Mouse (Mus musculus) gastrocnemius, postnatal 36 days (tissue): ENCODE measurements around the gene Usp2. TPM values are rescaled to one million over a fixed set of nuclear protein-coding genes. Genes with fewer than 3 reads are reported as not detected.
A peak's percentile ranks its signal among the peaks of the same experiment; 100 is the strongest.
"Not testable (repeated sequence)": the region's sequence is repeated elsewhere in the genome, so short reads cannot be mapped to it uniquely, and the experiment has no call there.

Source experiments
- DNase-seq, 2 experiments: peaks; one replicate each; pipeline ENCODE4 v3.0.0; 2022
- intact Hi-C: fragments of 180-260 bp; cut with DNase I; formaldehyde crosslinking; loops from one replicate; pipeline ENCODE4 v1.15.1; 2025
- total RNA-seq, 2 experiments: library from RNA; stranded (reverse); gene quantifications; 2 replicates each; pipeline ENCODE4 v1.2.3; 2021

The Usp2 gene
- total RNA-seq, 2 experiments from 2014 or later: 236 to 254 TPM

DNA sequence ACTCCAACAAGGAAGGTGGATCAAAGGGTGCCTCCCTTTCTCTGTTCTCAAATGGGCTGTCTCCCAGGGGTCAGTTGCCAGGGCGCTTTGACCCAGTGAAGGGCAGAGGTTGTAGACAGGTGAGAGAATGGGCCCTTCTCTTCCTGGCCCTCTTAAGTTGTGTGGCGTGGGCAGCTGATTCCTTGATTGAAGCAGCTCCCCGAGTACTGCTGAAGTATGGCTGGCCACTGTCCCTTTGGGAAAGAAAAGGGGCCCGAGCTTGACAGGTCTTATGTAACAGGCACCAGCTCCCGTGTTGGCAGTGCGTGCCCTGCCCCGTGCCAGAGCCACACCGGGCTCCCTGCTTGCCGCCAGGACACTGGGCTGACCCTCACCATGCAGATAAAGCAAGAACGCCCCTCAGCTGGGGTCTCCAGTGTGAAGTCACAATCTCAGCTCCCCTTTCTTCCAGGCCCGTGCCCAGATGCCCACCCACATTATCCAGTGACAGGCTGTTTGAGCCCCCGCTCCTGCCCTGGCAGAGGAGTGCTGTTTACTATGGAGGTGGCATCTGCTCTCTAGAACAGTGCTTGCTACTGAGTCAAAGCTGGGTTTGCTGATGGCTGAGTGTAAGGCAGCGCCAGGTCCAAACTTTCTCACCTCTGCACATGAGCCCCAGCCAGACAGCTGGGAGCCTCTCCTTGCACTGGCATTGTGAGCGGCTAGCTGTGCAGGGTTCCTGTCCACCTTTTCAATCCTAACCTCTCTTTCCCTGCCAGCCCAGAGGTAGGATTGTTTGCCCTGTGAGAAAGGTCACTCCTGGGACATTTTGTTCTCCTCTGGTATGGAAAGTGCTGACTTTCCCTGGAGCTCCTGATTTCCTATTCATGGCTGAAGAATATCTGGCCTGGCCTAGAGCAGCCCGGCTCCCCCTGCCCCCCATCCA lies 19.2 kb downstream of the Usp2 start:
- intact Hi-C loops: no loop called here
- peak; percentile 69 to 74 for DNase-seq

- intact Hi-C loops: no loop called here
- DNase-seq: no peak
Measured at GRCm38 (mm10) chr9:44086960-44087359, 20.1 kb downstream of the Usp2 start.

GRCm38 (mm10) chr9:44087761-44088455 lies 21.1 kb downstream of the Usp2 start:
- intact Hi-C loops: no loop called here
- DNase-seq: no peak

GRCm38 (mm10) chr9:44088877-44089608 lies 22.2 kb downstream of the Usp2 start:
- no peak for DNase-seq
- intact Hi-C loops: no loop called here

GRCm38 (mm10) chr9:44093612-44094503 lies 27.0 kb downstream of the Usp2 start:
- DNase-seq: peak in 1 of 2 experiments; percentile 73
- intact Hi-C loops: no loop called here

GRCm38 (mm10) chr9:44094737-44095136 lies 27.9 kb downstream of the Usp2 start:
- DNase-seq: no peak
- intact Hi-C loops: no loop called here

GRCm38 (mm10) chr9:44095781-44096180 lies 29.0 kb downstream of the Usp2 start:
- intact Hi-C loops: no loop called here
- no peak for DNase-seq

- no peak for DNase-seq
- intact Hi-C loops: no loop called here
Measured at GRCm38 (mm10) chr9:44096536-44096935, 29.7 kb downstream of the Usp2 start.

DNA sequence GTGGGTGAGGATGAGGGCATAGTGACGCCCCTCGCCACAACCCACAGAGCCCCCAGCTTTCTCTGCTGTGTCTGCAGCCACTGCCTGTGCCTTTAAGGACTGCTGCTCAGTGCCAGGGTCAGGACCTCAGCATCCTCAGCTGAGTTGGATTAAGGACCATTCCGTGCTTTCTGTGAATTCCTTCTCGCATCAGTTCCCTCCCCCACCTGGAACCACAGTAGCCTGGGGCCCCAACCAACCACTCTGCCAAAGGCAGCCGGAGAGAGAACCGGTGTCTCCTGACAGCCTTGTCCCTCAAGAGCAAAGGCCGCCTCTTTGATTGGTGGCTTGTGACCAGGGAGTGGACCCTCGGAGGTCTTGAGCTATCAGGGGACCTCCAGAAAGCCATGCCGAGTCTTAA lies 34.7 kb downstream of the Usp2 start, which contains the start of gene Mfrp:
Gene Mfrp, plus strand, starts transcription at position 240 of the 400 bp plus-strand sequence.
- no peak for DNase-seq
- intact Hi-C loops: no loop called here

- intact Hi-C loops: no loop called here
- DNase-seq: no peak
Measured at GRCm38 (mm10) chr9:44104881-44105280, 38.1 kb downstream of the Usp2 start.

- intact Hi-C loops: no loop called here
- no peak for DNase-seq
Measured at GRCm38 (mm10) chr9:44105781-44106180, 39.0 kb downstream of the Usp2 start.

DNA sequence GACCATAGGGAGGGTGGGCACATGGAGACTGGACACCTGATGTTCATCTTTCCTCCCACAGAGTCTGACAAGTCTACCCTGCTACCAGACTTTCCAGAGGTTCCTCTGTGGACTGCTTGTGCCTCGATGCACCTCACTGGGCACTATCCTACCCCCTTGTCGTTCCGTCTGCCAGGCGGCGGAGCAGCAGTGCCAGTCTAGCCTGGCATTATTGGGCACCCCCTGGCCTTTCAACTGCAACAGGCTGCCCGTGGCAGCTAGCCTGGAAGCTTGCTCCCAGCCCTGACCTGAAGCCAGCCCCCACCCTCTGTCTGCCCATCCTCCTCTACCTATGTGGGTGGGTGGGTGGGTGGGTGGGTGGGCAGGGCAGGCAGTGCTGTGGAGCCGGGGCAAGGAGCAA lies 39.4 kb downstream of the Usp2 start:
- DNase-seq: no peak
- intact Hi-C loops: no loop called here

DNA sequence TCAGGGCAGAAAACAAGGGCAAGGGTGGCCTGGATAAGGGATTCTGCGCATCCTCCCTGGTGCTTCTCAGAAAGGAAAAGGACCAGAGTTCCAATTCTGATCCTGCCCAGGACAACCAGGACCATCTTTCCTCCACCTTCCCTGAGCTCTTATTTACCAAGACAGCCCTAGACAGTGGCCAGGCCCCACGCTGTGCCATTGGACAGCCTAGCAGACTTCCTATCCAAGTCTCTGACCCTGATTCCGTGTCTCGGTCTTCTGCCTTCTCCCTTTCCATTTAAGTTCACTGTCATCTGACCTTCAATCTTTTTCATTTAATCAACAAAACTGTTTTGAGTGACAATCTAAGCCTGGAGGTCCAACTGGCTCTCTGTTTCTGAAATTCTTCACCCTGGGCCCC lies 39.8 kb downstream of the Usp2 start:
- peak in 1 of 2 experiments; percentile 3 for DNase-seq
- intact Hi-C loops: no loop called here

- intact Hi-C loops: no loop called here
- DNase-seq: peak; percentile 81 to 93
Measured at GRCm38 (mm10) chr9:44107110-44107509, 40.3 kb downstream of the Usp2 start, which contains the start of gene C1qtnf5. TSS of gene C1qtnf5 (plus strand) at chr9:44107245.

- DNase-seq: peak in 1 of 2 experiments; percentile 38
- intact Hi-C loops: no loop called here
Measured at GRCm38 (mm10) chr9:44107557-44108179, 40.8 kb downstream of the Usp2 start.

GRCm38 (mm10) chr9:44108269-44109055 lies 41.6 kb downstream of the Usp2 start:
- intact Hi-C loops: no loop called here
- peak in 1 of 2 experiments; percentile 8 for DNase-seq

DNA sequence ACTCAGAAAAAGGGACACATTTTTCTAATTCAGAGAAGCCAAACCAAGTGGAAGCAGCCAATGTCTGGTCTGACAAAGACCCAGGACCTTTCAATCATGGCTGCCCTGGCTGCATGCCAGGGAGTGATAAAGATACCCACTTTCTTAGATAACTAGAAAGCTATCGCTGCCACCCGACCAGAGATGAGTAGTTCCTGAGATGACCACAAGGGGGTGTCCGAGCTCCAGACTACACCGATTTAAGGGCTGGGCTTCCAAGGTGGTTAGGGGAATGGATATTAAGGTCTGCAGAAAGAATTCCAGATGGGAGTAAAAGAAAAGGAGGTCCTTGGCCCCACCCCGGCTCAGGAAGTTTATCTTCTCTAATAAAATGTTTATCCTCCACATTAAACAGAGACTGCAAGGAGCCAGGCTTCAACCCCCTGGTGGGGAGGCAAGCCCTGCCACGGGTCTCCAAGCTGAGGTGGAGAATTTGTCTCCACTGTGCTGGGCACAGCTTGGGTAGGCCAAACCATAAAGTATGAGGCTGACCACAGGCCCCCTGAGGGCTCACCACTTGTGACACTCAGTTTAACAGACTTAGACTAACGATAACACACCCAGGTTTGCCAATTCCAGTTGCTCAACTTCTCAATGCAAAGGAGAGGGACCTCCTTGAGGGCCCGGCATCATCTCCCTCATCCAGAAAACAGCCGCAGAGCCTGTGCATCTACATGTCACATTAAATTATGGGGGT lies 42.7 kb downstream of the Usp2 start:
- peak; percentile 58 to 73 for DNase-seq
- intact Hi-C loops: no loop called here

DNA sequence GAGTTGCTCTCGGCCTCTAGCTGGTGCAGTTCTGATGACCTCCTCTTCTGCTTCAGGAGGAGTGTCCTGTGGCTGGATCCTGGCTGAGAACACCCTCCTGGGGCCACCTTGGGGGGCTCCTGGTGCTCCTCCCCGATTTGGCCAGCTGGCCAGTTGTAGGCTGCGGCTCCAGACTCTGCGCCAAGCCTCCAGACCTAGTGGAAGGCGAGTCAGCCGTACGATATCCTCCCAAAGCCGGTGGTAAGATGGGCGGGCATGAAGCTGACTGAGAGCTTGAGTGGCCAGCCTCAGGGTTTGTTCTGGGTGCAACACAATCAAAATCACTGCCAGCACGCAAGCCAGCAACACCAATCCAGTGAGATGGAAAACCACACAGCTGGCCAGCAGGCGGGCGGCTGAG lies 45.1 kb downstream of the Usp2 start:
- intact Hi-C loops, DNase-seq: not testable (repeated sequence)
